Mouse (Mus musculus) hindbrain, embryonic 13.5 days (tissue): ENCODE results near the gene Klhl29. TPM values are rescaled to one million over a fixed set of nuclear protein-coding genes. Genes with fewer than 3 reads are reported as not detected.
A peak's percentile ranks its signal among the peaks of the same experiment; 100 is the strongest.

ENCODE experiments used
- ATAC-seq: fragments of 200-750 bp; cut with Nextera tagmentation; 2 replicates; pipeline ENCODE4 v1.8.0; 2017; ENCODE audit warnings: moderate TSS enrichment; ENCODE audit not compliant: low FRiP score
- H3K27ac ChIP-seq: fragments of 300-500 bp; sonication (generic); 2 replicates; pipeline ENCODE4 v1.5.1; 2015; ENCODE audit warnings: inconsistent platforms, mild to moderate bottlenecking, moderate library complexity
- H3K27me3 ChIP-seq: fragments of 300-500 bp; sonication (generic); 2 replicates; pipeline ENCODE4 v1.6.1; 2015; ENCODE audit warnings: mild to moderate bottlenecking, inconsistent platforms
- H3K36me3 ChIP-seq: fragments of 300-500 bp; sonication (generic); 2 replicates; pipeline ENCODE4 v1.6.1; 2015; ENCODE audit warnings: mild to moderate bottlenecking, inconsistent platforms
- H3K4me1 ChIP-seq: fragments of 300-500 bp; sonication (generic); replicated peaks from 2 replicates; pipeline ENCODE4 v1.6.1; 2015; ENCODE audit warnings: inconsistent platforms
- H3K4me2 ChIP-seq: fragments of 300-500 bp; sonication (generic); 2 replicates; pipeline ENCODE4 v1.6.1; 2015; ENCODE audit warnings: inconsistent platforms, mild to moderate bottlenecking, moderate library complexity
- H3K4me3 ChIP-seq: fragments of 300-500 bp; sonication (generic); 2 replicates; pipeline ENCODE4 v1.5.1; 2015; ENCODE audit warnings: mild to moderate bottlenecking, inconsistent platforms
- H3K9ac ChIP-seq: fragments of 300-500 bp; sonication (generic); 2 replicates; pipeline ENCODE4 v1.6.1; 2015; ENCODE audit warnings: mild to moderate bottlenecking, inconsistent platforms
- H3K9me3 ChIP-seq: fragments of 300-500 bp; sonication (generic); 2 replicates; pipeline ENCODE4 v1.6.1; 2016; ENCODE audit warnings: inconsistent platforms
- WGBS: fragments of 180-500 bp; shearing (Covaris S2); methylation state at CpG from one replicate; pipeline ENCODE4 v1.1.7; 2015; 5-methylcytosine and 5-hydroxymethylcytosine counted together
- polyA plus RNA-seq: library from polyadenylated mRNA; unstranded; fragments of >200 nt; fragmentation: Nextera tagmentation; extraction: Ambion mirVana; gene quantifications from 2 replicates; pipeline ENCODE4 v1.2.1, GENCODE M21; 2015

The Klhl29 gene
- 4.0 and 4.1 TPM in 2 replicates for polyA plus RNA-seq

- WGBS = under 1% methylated on average over 62 of the region's 66 CpGs
- Histone ChIP-seq H3K36me3 (no peaks in the 10 kb centered on the region), H3K9me3 (no peaks in the 10 kb centered on the region), H3K4me2 (peak within 1 kb of the TSS; percentile 93), H3K4me1 (peaks cover 35% of the 10 kb centered on the region), H3K27ac (peak within 1 kb of the TSS; percentile 96), H3K4me3 (peak within 1 kb of the TSS; percentile 90), H3K27me3 (peaks cover 20% of the 10 kb centered on the region), H3K9ac (peak within 1 kb of the TSS; percentile 98)
- peak; percentile 95 for ATAC-seq
Measured at GRCm38 (mm10) chr12:5375616-5376461, at the start of gene Klhl29. TSS of gene Klhl29 (minus strand) at chr12:5375682.

- no peaks in the 10 kb centered on the region for H3K36me3 ChIP-seq
- H3K4me1 ChIP-seq = peaks cover 7% of the 10 kb centered on the region; the same call in 1 of the 2 replicates
- no peaks in the 10 kb centered on the region for H3K27me3 ChIP-seq
- no peaks in the 10 kb centered on the region for H3K9me3 ChIP-seq
- H3K4me2 ChIP-seq = no peak overlapping the region
- no peak overlapping the region for H3K4me3 ChIP-seq
- no peak overlapping the region for H3K27ac ChIP-seq
- no peak overlapping the region for H3K9ac ChIP-seq
- 72% methylated on average over 4 of the region's 4 CpGs for WGBS
- ATAC-seq = no peak
Measured at GRCm38 (mm10) chr12:5425276-5425675, 49.8 kb upstream of the Klhl29 start.

- no peaks in the 10 kb centered on the region for H3K9me3 ChIP-seq
- H3K9ac ChIP-seq = no peak overlapping the region
- no peak overlapping the region for H3K4me3 ChIP-seq
- no peak for ATAC-seq
- 18% methylated on average over 3 of the region's 3 CpGs for WGBS
- H3K27ac ChIP-seq = 0 out of 2 replicates have a peak overlapping the region, but pooled peaks have one; percentile 5
- no peak overlapping the region for H3K4me2 ChIP-seq
- H3K4me1 ChIP-seq = peaks cover 16% of the 10 kb centered on the region
- H3K36me3 ChIP-seq = no peaks in the 10 kb centered on the region
- H3K27me3 ChIP-seq = no peaks in the 10 kb centered on the region
Measured at GRCm38 (mm10) chr12:5415806-5416205, 40.3 kb upstream of the Klhl29 start.

GRCm38 (mm10) chr12:5413976-5414375 lies 38.5 kb upstream of the Klhl29 start:
- H3K4me2 ChIP-seq = no peak overlapping the region
- no peak overlapping the region for H3K4me3 ChIP-seq
- H3K9me3 ChIP-seq = no peaks in the 10 kb centered on the region
- peaks cover 26% of the 10 kb centered on the region for H3K4me1 ChIP-seq
- no peaks in the 10 kb centered on the region for H3K36me3 ChIP-seq
- no peaks in the 10 kb centered on the region for H3K27me3 ChIP-seq
- no peak overlapping the region for H3K9ac ChIP-seq
- ATAC-seq = no peak
- no peak overlapping the region for H3K27ac ChIP-seq

- H3K4me2 ChIP-seq = no peak overlapping the region
- no peak for ATAC-seq
- WGBS = 75% methylated on average over 13 of the region's 13 CpGs
Measured at GRCm38 (mm10) chr12:5411761-5412537, 36.5 kb upstream of the Klhl29 start.

GRCm38 (mm10) chr12:5411346-5411745 lies 35.9 kb upstream of the Klhl29 start:
- Histone ChIP-seq H3K27me3 (no peaks in the 10 kb centered on the region), H3K4me2 (no peak overlapping the region), H3K4me3 (no peak overlapping the region), H3K9me3 (no peaks in the 10 kb centered on the region), H3K4me1 (peaks cover 22% of the 10 kb centered on the region), H3K9ac (no peak overlapping the region), H3K27ac (no peak overlapping the region), H3K36me3 (no peaks in the 10 kb centered on the region)
- 73% methylated on average over 4 of the region's 4 CpGs for WGBS
- ATAC-seq = no peak

More at GRCm38 (mm10) chr12:5411761-5412537, 36.5 kb upstream of the Klhl29 start:
- no peak overlapping the region for H3K9ac ChIP-seq
- no peak overlapping the region for H3K27ac ChIP-seq
- no peaks in the 10 kb centered on the region for H3K36me3 ChIP-seq
- H3K4me3 ChIP-seq = no peak overlapping the region
- no peaks in the 10 kb centered on the region for H3K9me3 ChIP-seq
- H3K27me3 ChIP-seq = no peaks in the 10 kb centered on the region
- H3K4me1 ChIP-seq = peaks cover 26% of the 10 kb centered on the region

GRCm38 (mm10) chr12:5410391-5411115 lies 35.1 kb upstream of the Klhl29 start:
- ATAC-seq = peak; percentile 88
- Histone ChIP-seq H3K27me3 (no peaks in the 10 kb centered on the region), H3K9ac (no peak overlapping the region), H3K4me3 (no peak overlapping the region), H3K4me1 (peaks cover 14% of the 10 kb centered on the region), H3K27ac (no peak overlapping the region), H3K4me2 (peak overlapping the region; percentile 17; the same call in 1 of the 2 replicates), H3K36me3 (no peaks in the 10 kb centered on the region), H3K9me3 (no peaks in the 10 kb centered on the region)
- WGBS = 6% methylated on average over 16 of the region's 16 CpGs

GRCm38 (mm10) chr12:5407175-5407574 lies 31.7 kb upstream of the Klhl29 start:
- no peaks in the 10 kb centered on the region for H3K9me3 ChIP-seq
- WGBS = 60% methylated on average over 8 of the region's 8 CpGs
- no peaks in the 10 kb centered on the region for H3K36me3 ChIP-seq
- H3K27ac ChIP-seq = no peak overlapping the region
- no peak overlapping the region for H3K4me2 ChIP-seq
- H3K27me3 ChIP-seq = no peaks in the 10 kb centered on the region
- H3K9ac ChIP-seq = no peak overlapping the region
- H3K4me1 ChIP-seq = peaks cover 13% of the 10 kb centered on the region
- no peak overlapping the region for H3K4me3 ChIP-seq
- ATAC-seq = no peak

- Histone ChIP-seq H3K9ac (no peak overlapping the region), H3K4me2 (no peak overlapping the region), H3K9me3 (no peaks in the 10 kb centered on the region), H3K27me3 (no peaks in the 10 kb centered on the region), H3K36me3 (no peaks in the 10 kb centered on the region), H3K27ac (no peak overlapping the region), H3K4me3 (no peak overlapping the region), H3K4me1 (no peaks in the 10 kb centered on the region)
- ATAC-seq = no peak
- 63% methylated on average over 5 of the region's 5 CpGs for WGBS
Measured at GRCm38 (mm10) chr12:5397423-5397822, 21.9 kb upstream of the Klhl29 start.

GRCm38 (mm10) chr12:5395188-5395587 lies 19.7 kb upstream of the Klhl29 start:
- Histone ChIP-seq H3K9me3 (no peaks in the 10 kb centered on the region), H3K4me2 (no peak overlapping the region), H3K9ac (no peak overlapping the region), H3K4me3 (no peak overlapping the region), H3K27ac (no peak overlapping the region), H3K27me3 (no peaks in the 10 kb centered on the region), H3K36me3 (no peaks in the 10 kb centered on the region), H3K4me1 (no peaks in the 10 kb centered on the region)
- WGBS = 83% methylated on average over 3 of the region's 3 CpGs
- no peak for ATAC-seq

- H3K4me2 ChIP-seq = no peak overlapping the region
- H3K27ac ChIP-seq = no peak overlapping the region
- H3K4me3 ChIP-seq = no peak overlapping the region
- H3K9me3 ChIP-seq = no peaks in the 10 kb centered on the region
- H3K4me1 ChIP-seq = peaks cover 2% of the 10 kb centered on the region; the same call in 1 of the 2 replicates
- ATAC-seq = no peak
- H3K36me3 ChIP-seq = no peaks in the 10 kb centered on the region
- H3K9ac ChIP-seq = no peak overlapping the region
- no peaks in the 10 kb centered on the region for H3K27me3 ChIP-seq
- 83% methylated on average over 1 of the region's 1 CpGs for WGBS
Measured at GRCm38 (mm10) chr12:5387112-5387511, 11.6 kb upstream of the Klhl29 start.

- Histone ChIP-seq H3K9ac (no peak overlapping the region), H3K4me3 (no peak overlapping the region), H3K9me3 (no peaks in the 10 kb centered on the region), H3K27me3 (no peaks in the 10 kb centered on the region), H3K4me1 (peaks cover 3% of the 10 kb centered on the region; the same call in 1 of the 2 replicates), H3K36me3 (no peaks in the 10 kb centered on the region), H3K4me2 (no peak overlapping the region), H3K27ac (no peak overlapping the region)
- ATAC-seq = peak; percentile 69; the same call in 1 of the 2 replicates
Measured at GRCm38 (mm10) chr12:5386688-5387087, 11.2 kb upstream of the Klhl29 start.
